Mouse (Mus musculus) gastrocnemius, adult 2 months (tissue): ENCODE results near the gene Atp5h. TPM values are rescaled to one million over a fixed set of nuclear protein-coding genes. Genes with fewer than 3 reads are reported as not detected.

Experiments used
- DNase-seq: peaks from one replicate; pipeline ENCODE4 v3.0.0; 2022
- H3K27ac ChIP-seq: fragments of 200-600 bp; 2 replicates; pipeline ENCODE4 v1.8.1; 2022; ENCODE audit warnings: mild to moderate bottlenecking
- H3K4me3 ChIP-seq: fragments of 200-600 bp; 2 replicates; pipeline ENCODE4 v1.8.1; 2022; ENCODE audit warnings: mild to moderate bottlenecking, moderate library complexity
- CTCF ChIP-seq: fragments of 200-600 bp; IDR thresholded peaks from 2 replicates; pipeline ENCODE4 v1.8.1; 2022; ENCODE audit warnings: antibody characterized with exemption, mild to moderate bottlenecking, moderate library complexity
- intact Hi-C: fragments of 180-260 bp; cut with DNase I; formaldehyde crosslinking; loops from one replicate; pipeline ENCODE4 v1.15.1; 2025
- total RNA-seq, 2 experiments: library from RNA; stranded (reverse); gene quantifications; 2 replicates each; pipeline ENCODE4 v1.2.3; 2021

Atp5h gene
- total RNA-seq, 2 experiments from 2014 or later, result 680 to 956 TPM

DNA sequence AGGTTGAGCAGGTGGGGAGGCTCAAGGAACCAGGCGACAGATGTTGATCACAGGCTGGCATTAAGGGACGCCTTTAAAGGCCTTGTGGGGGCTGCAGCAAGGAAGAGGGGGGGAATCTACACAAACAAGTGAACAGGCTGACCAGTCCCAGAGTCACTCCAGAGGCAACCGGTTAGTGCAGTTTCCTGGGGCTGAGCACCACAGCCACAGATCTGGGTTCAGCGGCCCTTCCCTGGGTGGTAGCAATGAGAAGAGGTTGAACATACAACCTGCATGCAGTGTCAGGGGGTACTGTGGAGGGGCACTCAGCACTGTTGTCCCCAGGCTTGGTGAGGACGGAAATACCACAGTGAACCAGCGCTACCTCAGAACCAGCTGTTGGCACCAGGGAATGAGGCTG lies 13.6 kb upstream of the Atp5h start:
- intact Hi-C loops, result no loop called here
- DNase-seq, result no peak
- H3K27ac ChIP-seq, result no peak overlapping the region
- no peak for TF ChIP-seq CTCF
- H3K4me3 ChIP-seq, result no peak overlapping the region

DNA sequence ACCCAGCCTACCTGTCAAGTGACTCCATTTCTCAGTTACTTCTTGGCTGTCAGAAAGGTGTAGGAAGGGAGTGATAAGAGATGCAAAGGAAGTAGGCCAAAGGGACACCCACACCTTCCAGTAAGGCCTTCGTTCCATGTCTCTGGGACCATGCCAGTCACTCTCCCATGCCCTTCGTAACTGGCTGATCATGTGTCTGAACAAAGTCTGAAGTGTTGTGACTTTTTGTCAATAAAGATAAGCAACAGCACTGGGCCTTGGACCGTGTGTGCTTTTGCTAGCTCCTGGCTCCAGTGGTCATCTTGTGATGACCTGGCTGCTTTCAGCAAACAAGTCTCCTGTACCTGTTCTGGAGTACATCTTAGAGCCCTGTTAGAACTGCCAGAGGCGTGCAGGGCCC lies 13.1 kb upstream of the Atp5h start:
- Histone ChIP-seq H3K27ac (no peak overlapping the region), H3K4me3 (no peak overlapping the region)
- no peak for DNase-seq
- no peak for TF ChIP-seq CTCF
- intact Hi-C loops, result no loop called here

DNA sequence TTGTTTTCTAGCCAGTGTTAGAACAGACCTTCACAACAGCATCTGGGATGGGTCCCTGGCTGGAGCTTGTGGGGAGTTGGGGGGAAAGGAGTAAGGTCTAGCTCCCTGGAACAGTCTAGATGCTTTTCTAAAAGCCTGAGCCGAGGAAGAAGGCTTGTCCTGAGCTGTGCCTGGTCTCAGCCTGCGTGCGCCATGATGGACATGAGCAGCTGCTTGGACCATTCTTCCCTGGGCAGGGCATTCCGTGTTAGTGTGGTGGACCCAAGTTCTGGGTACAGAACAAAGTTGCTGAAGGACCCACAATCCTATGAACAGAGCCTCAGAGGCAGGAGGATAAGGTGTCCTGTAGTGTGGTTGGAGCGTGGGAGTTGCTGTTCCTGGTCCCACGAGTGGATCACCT lies 10.8 kb upstream of the Atp5h start:
- intact Hi-C loops, result no loop called here
- no peak for DNase-seq
- no peak for TF ChIP-seq CTCF
- no peak overlapping the region for H3K4me3 ChIP-seq
- no peak overlapping the region for H3K27ac ChIP-seq

- intact Hi-C loops, result loop anchor here (2.0 to 5.0 kb wide), 2 partner anchors 45 to 72 kb away; partner anchors contain the start of gene Armc7
- TF ChIP-seq CTCF, result no peak
- Histone ChIP-seq H3K4me3 (no peak overlapping the region), H3K27ac (no peak overlapping the region)
- DNase-seq, result peak; percentile 52
These were observed 9.5 kb upstream of the Atp5h start for GRCm38 (mm10) chr11:115429307-115429706.

GRCm38 (mm10) chr11:115427482-115428331 lies 7.9 kb upstream of the Atp5h start:
- Histone ChIP-seq H3K27ac (peak overlapping the region; percentile 61), H3K4me3 (peak overlapping the region; percentile 43)
- TF ChIP-seq CTCF, result peak; percentile 83
- intact Hi-C loops, result loop anchor here (2.0 to 5.0 kb wide), 2 partner anchors 47 to 70 kb away; partner anchors contain the start of gene Armc7
- peak; percentile 72 for DNase-seq

- Histone ChIP-seq H3K4me3 (no peak overlapping the region), H3K27ac (no peak overlapping the region)
- intact Hi-C loops, result loop anchor here (5.0 kb wide), 1 partner anchor 68 kb away; no protein-coding TSS in a partner anchor
- TF ChIP-seq CTCF, result no peak
- no peak for DNase-seq
These were observed 5.9 kb upstream of the Atp5h start for GRCm38 (mm10) chr11:115425671-115426070.

GRCm38 (mm10) chr11:115424666-115425065 lies 4.9 kb upstream of the Atp5h start:
- no peak overlapping the region for H3K4me3 ChIP-seq
- H3K27ac ChIP-seq, result no peak overlapping the region
- DNase-seq, result no peak
- intact Hi-C loops, result loop anchor here (5.0 kb wide), 1 partner anchor 67 kb away; no protein-coding TSS in a partner anchor
- no peak for TF ChIP-seq CTCF

- TF ChIP-seq CTCF, result no peak
- H3K4me3 ChIP-seq, result no peak overlapping the region
- intact Hi-C loops, result no loop called here
- no peak for DNase-seq
- no peak overlapping the region for H3K27ac ChIP-seq
These were observed 3.3 kb upstream of the Atp5h start for GRCm38 (mm10) chr11:115423091-115423490.

GRCm38 (mm10) chr11:115421972-115422371 lies 2.2 kb upstream of the Atp5h start:
- intact Hi-C loops, result no loop called here
- TF ChIP-seq CTCF, result no peak
- no peak overlapping the region for H3K4me3 ChIP-seq
- no peak for DNase-seq
- H3K27ac ChIP-seq, result no peak overlapping the region

DNA sequence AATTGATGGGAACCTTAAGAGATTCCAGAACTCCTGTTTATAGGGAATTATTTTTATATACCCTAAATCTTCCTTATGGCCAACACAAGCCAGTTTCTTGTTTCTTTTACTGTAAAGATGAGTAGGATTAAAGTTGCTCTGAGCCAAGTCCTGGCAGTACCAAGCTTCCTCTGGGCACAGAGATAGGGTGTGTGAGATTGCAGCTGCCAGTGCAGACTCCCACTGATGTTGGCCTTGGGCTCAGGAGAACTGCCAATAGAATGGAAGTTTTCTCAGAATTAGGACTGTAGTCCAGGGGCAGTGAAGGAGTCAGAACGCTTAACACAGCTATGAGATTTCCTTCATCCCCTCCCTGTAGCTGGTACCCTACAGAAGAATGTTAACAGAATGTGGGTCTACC lies 1.6 kb upstream of the Atp5h start:
- Histone ChIP-seq H3K27ac (peak overlapping the region; percentile 99), H3K4me3 (peak overlapping the region; percentile 97)
- no peak for DNase-seq
- intact Hi-C loops, result no loop called here
- no peak for TF ChIP-seq CTCF

- intact Hi-C loops, result no loop called here
- peak overlapping the region; percentile 99 for H3K27ac ChIP-seq
- no peak for TF ChIP-seq CTCF
- peak; percentile 78 for DNase-seq
- H3K4me3 ChIP-seq, result peak overlapping the region; percentile 97
These were observed 801 bp upstream of the Atp5h start for GRCm38 (mm10) chr11:115420336-115421190.

DNA sequence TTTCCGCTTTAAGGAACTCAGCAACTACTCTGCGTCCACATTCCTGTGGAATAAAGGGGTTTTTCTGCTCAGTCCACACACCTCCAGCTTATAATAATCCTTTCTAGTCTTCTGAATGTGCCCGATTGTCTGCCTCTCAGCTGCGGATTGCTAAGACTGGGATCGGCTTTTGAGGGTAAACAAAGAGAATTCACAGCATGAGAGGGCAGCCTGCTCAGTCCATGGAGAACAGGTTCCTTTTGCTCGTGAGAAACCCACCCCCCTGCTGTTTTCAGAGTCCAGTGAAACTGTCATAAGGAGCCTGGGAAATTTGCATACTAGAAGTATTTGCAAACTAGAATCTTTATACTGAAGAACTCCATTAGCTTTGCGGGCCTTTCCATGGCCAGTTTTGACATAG lies 10.2 kb downstream of the Atp5h start:
- H3K27ac ChIP-seq, result no peak overlapping the region
- H3K4me3 ChIP-seq, result no peak overlapping the region
- no peak for DNase-seq
- TF ChIP-seq CTCF, result no peak
- intact Hi-C loops, result no loop called here
